11 mouse cellular contexts compared by ENCODE assay signal in the genomic region with DNA sequence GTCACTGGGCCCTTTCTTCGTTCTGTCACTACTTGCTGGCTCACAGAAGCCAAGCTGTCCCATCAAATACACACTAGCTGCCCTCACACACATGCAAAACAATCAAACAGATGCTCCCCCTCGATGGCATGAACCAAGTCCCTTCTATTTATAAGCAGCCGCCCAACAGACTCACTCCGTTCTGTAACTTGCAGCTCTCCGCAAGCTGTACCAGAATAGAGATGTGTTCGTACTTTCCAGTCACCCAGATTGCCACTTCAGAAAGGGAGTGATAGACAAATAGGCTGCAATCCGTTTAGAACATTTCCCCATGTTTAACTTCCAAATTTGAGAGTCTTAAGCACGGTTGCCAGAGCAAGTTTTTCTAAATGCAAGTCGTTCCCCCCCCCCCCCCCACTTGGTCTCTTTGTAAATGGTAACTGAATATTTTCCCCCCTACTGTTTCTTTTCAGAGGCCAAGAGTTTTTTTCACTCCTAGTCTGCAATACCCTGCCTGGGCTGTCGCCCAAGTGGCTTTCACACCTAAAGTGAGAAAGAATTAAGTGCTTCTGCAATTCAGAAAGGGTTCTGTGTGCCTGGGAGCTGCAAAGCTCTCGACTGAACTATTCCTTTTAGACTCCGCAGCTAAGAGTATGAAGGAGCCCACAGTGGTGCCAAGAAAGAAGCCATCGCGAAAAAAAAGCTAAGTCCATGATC.
DNase-seq lines count a peak whose midpoint lies in the region; ATAC-seq and TF ChIP-seq lines count a peak whose summit lies in the region.
"Had no signal": no experiment of that assay in that cellular context is flagged by ENCODE, and none has a peak within 500 bp of the region (broad histone marks: within the 10 kb centered on the region; RNA-seq: fewer than 3 reads in every experiment).

No protein-coding gene starts in this region.

- no peaks in the 10 kb centered on the region for H3K4me1 ChIP-seq in heart, postnatal 0 days (ENCODE audit: control insufficient read depth, insufficient read depth)
- peaks cover 3% of the 10 kb centered on the region; the same call in 1 of the 2 replicates for H3K4me1 ChIP-seq in hindbrain, embryonic 11.5 days (replicated peaks; ENCODE audit: control insufficient read depth, insufficient read depth, low read length)
- H3K4me1 ChIP-seq: embryonic facial prominence, embryonic 13.5 days had no signal

- WGBS in heart, postnatal 0 days = 24% methylated on average over 14 of the region's 14 CpGs
- WGBS in hindbrain, embryonic 11.5 days = 21% methylated on average over 14 of the region's 14 CpGs

- H3K36me3 ChIP-seq in heart, postnatal 0 days (replicated peaks; ENCODE audit: control insufficient read depth, insufficient read depth, low read length) = no peaks in the 10 kb centered on the region
- H3K36me3 ChIP-seq in hindbrain, embryonic 11.5 days (ENCODE audit: control insufficient read depth, insufficient read depth, low read length) = no peaks in the 10 kb centered on the region
- H3K36me3 ChIP-seq: embryonic facial prominence, embryonic 13.5 days had no signal

- no peak for DNase-seq in heart, postnatal 0 days (ENCODE audit: low spot score)
- DNase-seq in heart, adult 8-10 months (ENCODE audit: low spot score) = no peak
- DNase-seq in hindbrain, embryonic 11.5 days (ENCODE audit: low spot score) = no peak
- DNase-seq in left cerebral cortex, postnatal 4 days = peak; percentile 61
- DNase-seq in right cerebral cortex, postnatal 25 days = peak; percentile 43
- no peak for DNase-seq in liver
- DNase-seq: thymus, postnatal 4 days had no signal

- no peak overlapping the region for H3K27ac ChIP-seq in heart, postnatal 0 days (ENCODE audit: low read depth)
- H3K27ac ChIP-seq in hindbrain, embryonic 11.5 days (ENCODE audit: low read depth, low read length) = 0 out of 2 replicates have a peak overlapping the region, but pooled peaks have one; percentile 20
- H3K27ac ChIP-seq: embryonic facial prominence, embryonic 13.5 days; macrophage had no signal

- H3K4me3 ChIP-seq in heart, postnatal 0 days (ENCODE audit: low read depth, low read length) = no peak overlapping the region
- no peak overlapping the region for H3K4me3 ChIP-seq in hindbrain, embryonic 11.5 days (ENCODE audit: low read depth, low read length)
- H3K4me3 ChIP-seq: embryonic facial prominence, embryonic 13.5 days had no signal

- intact Hi-C loops in left cerebral cortex, postnatal 4 days (cut with DNase I) = no loop called here

- H3K4me2 ChIP-seq in heart, postnatal 0 days (ENCODE audit: low read depth, low read length) = peak overlapping the region; percentile 31
- H3K4me2 ChIP-seq in hindbrain, embryonic 11.5 days (replicated peaks; ENCODE audit: low read depth, low read length) = no peak overlapping the region
- H3K4me2 ChIP-seq: embryonic facial prominence, embryonic 13.5 days had no signal

- 0 out of 2 replicates have a peak, but pooled peaks cover 6% of the 10 kb centered on the region for H3K27me3 ChIP-seq in heart, postnatal 0 days (ENCODE audit: control insufficient read depth, insufficient read depth, low read length)
- no peaks in the 10 kb centered on the region for H3K27me3 ChIP-seq in hindbrain, embryonic 11.5 days (ENCODE audit: control insufficient read depth, insufficient read depth, low read length)
- H3K27me3 ChIP-seq: embryonic facial prominence, embryonic 13.5 days had no signal

- no peak for ATAC-seq in heart, postnatal 0 days (ENCODE audit: insufficient read depth, low read depth)
- ATAC-seq in hindbrain, embryonic 11.5 days (ENCODE audit: low FRiP score) = peak; percentile 63; the same call in 1 of the 2 replicates
- ATAC-seq in CD4-positive, CD25-positive, alpha-beta regulatory T cell, adult 4 months = no peak
- ATAC-seq in megakaryocyte progenitor cell, adult 5-6 weeks (replicated peaks; ENCODE audit: poor library complexity) = no peak

- H3K9ac ChIP-seq in heart, postnatal 0 days (replicated peaks; ENCODE audit: low read depth, low read length) = no peak overlapping the region
- no peak overlapping the region for H3K9ac ChIP-seq in hindbrain, embryonic 11.5 days (ENCODE audit: low read depth, low read length)
- H3K9ac ChIP-seq: embryonic facial prominence, embryonic 13.5 days had no signal

- TF ChIP-seq CTCF in heart, postnatal 0 days (IDR thresholded peaks at IDR 0.05; ENCODE audit: low read depth) = no peak

- no peak for TF ChIP-seq EP300 in heart, postnatal 0 days (IDR thresholded peaks at IDR 0.05; ENCODE audit: low read depth)

- no peaks in the 10 kb centered on the region for H3K9me3 ChIP-seq in heart, postnatal 0 days (replicated peaks; ENCODE audit: control insufficient read depth, low read length)
- no peaks in the 10 kb centered on the region for H3K9me3 ChIP-seq in hindbrain, embryonic 11.5 days (ENCODE audit: control insufficient read depth, low read length)
- H3K9me3 ChIP-seq: embryonic facial prominence, embryonic 13.5 days had no signal

Comparison
In these comparisons a context has a peak if more than half of its experiments do, and no peak if none do; other contexts are left out.
1. DNase-seq: peak in left cerebral cortex, postnatal 4 days (single experiment) and right cerebral cortex, postnatal 25 days (single experiment); none in heart, postnatal 0 days (single experiment), heart, adult 8-10 months (single experiment), hindbrain, embryonic 11.5 days (single experiment) and liver (single experiment).